Mouse (Mus musculus) liver, embryonic 14.5 days (tissue): ENCODE measurements at regions not wholly inside any gene's neighbourhood (a gene's known extent, or its start where the extent isn't known, plus 50 kb on each side); places are given as distances from the start of the nearest gene placed in this dataset.

Experiments
- ATAC-seq: fragments of 200-750 bp; cut with Nextera tagmentation; 2 replicates; pipeline ENCODE4 v1.8.0; 2017; ENCODE audit warnings: moderate number of reproducible peaks, mild to moderate bottlenecking, moderate library complexity; ENCODE audit not compliant: insufficient read depth
- DNase-seq, 3 experiments: peaks; one replicate each; pipeline ENCODE4 v3.0.0-alpha.2; 2012 to 2013; ENCODE audit warnings: low read depth in 3 of 3, low spot score in 3 of 3
- H3K27ac ChIP-seq: fragments of 300-500 bp; sonication (generic); 2 replicates; pipeline ENCODE4 v1.5.1; 2014; ENCODE audit warnings: moderate library complexity, mild to moderate bottlenecking, control low read depth, inconsistent platforms
- H3K27me3 ChIP-seq: fragments of 300-500 bp; sonication (generic); 2 replicates; pipeline ENCODE4 v1.6.1; 2014; ENCODE audit warnings: mild to moderate bottlenecking, low read length, moderate library complexity; ENCODE audit not compliant: control insufficient read depth, insufficient read depth
- H3K36me3 ChIP-seq: fragments of 300-500 bp; sonication (generic); replicated peaks from 2 replicates; pipeline ENCODE4 v1.6.1; 2014; ENCODE audit warnings: low read depth; ENCODE audit not compliant: control insufficient read depth, insufficient read depth
- H3K4me1 ChIP-seq, 2 experiments: fragments of 200-500 bp in 1 of 2; fragments of 300-500 bp in 1 of 2; sonication (generic) in 1 of 2; replicated peaks; 2 replicates each; pipeline ENCODE4 v1.6.1; 2012 to 2014; ENCODE audit warnings: antibody characterized with exemption in 1 of 2, inconsistent platforms in 1 of 2, low read length in 1 of 2; ENCODE audit not compliant: control insufficient read depth in 2 of 2, insufficient read depth in 2 of 2
- H3K4me2 ChIP-seq: fragments of 300-500 bp; sonication (generic); 2 replicates; pipeline ENCODE4 v1.6.1; 2014; ENCODE audit warnings: low read depth, mild to moderate bottlenecking, control low read depth, moderate library complexity
- H3K4me3 ChIP-seq, 2 experiments: fragments of 200-500 bp in 1 of 2; fragments of 300-500 bp in 1 of 2; sonication (generic) in 1 of 2; 2 replicates each; pipeline ENCODE4 v1.5.1; 2012 to 2014; ENCODE audit warnings: low read depth in 2 of 2, low read length in 2 of 2, mild to moderate bottlenecking in 2 of 2, control low read depth in 1 of 2, inconsistent platforms in 1 of 2, moderate library complexity in 1 of 2; ENCODE audit not compliant: insufficient read depth in 1 of 2
- H3K9ac ChIP-seq: fragments of 300-500 bp; sonication (generic); replicated peaks from 2 replicates; pipeline ENCODE4 v1.6.1; 2014; ENCODE audit warnings: mild to moderate bottlenecking, control low read depth, moderate library complexity
- H3K9me3 ChIP-seq: fragments of 300-500 bp; sonication (generic); 2 replicates; pipeline ENCODE4 v1.6.1; 2016; ENCODE audit warnings: low read length, mixed read lengths; ENCODE audit not compliant: control insufficient read depth
- CTCF ChIP-seq: IDR thresholded peaks from 2 replicates; pipeline ENCODE4 v1.5.1; 2016; ENCODE audit warnings: antibody characterized with exemption, low read depth, control low read depth
- EP300 ChIP-seq: IDR thresholded peaks from 2 replicates; pipeline ENCODE4 v1.6.1; 2016; ENCODE audit warnings: antibody characterized with exemption, low read depth
- WGBS: fragments of 180-500 bp; shearing (Covaris S2); extraction: QIAGEN DNeasy Blood & Tissue Kit; methylation state at CpG from one replicate; pipeline ENCODE4 v1.1.7; 2014; ENCODE audit not compliant: insufficient replicate concordance; 5-methylcytosine and 5-hydroxymethylcytosine counted together

GRCm38 (mm10) chr15:5561783-5562182 is 317.8 kb upstream of the Ptger4 start:
- Histone ChIP-seq H3K27me3 (no peaks in the 10 kb centered on the region), H3K9me3 (no peaks in the 10 kb centered on the region), H3K4me3 (no peak overlapping the region), H3K4me2 (no peak overlapping the region), H3K36me3 (no peaks in the 10 kb centered on the region), H3K4me1 (no peaks in the 10 kb centered on the region), H3K9ac (no peak overlapping the region), H3K27ac (no peak overlapping the region)
- 70% methylated on average over 4 of the region's 4 CpGs for WGBS
- TF ChIP-seq CTCF (no peak), EP300 (no peak)
- ATAC-seq (no peak), DNase-seq (no peak)

GRCm38 (mm10) chr15:5574366-5574765 is 330.4 kb upstream of the Ptger4 start:
- no peak for ATAC-seq
- TF ChIP-seq EP300 (no peak), CTCF (no peak)
- Histone ChIP-seq H3K4me2 (no peak overlapping the region), H3K4me1 (no peaks in the 10 kb centered on the region), H3K9me3 (no peaks in the 10 kb centered on the region), H3K9ac (no peak overlapping the region), H3K27me3 (no peaks in the 10 kb centered on the region), H3K27ac (no peak overlapping the region), H3K4me3 (no peak overlapping the region), H3K36me3 (no peaks in the 10 kb centered on the region)
- no peak for DNase-seq

GRCm38 (mm10) chr15:5579559-5579958 is 335.6 kb upstream of the Ptger4 start:
- H3K4me3 ChIP-seq: no peak overlapping the region
- H3K9me3 ChIP-seq: no peaks in the 10 kb centered on the region
- H3K27me3 ChIP-seq: no peaks in the 10 kb centered on the region
- no peak overlapping the region for H3K9ac ChIP-seq
- no peaks in the 10 kb centered on the region for H3K36me3 ChIP-seq
- H3K4me1 ChIP-seq: no peaks in the 10 kb centered on the region
- 56% methylated on average over 2 of the region's 2 CpGs for WGBS
- TF ChIP-seq EP300 (no peak), CTCF (no peak)
- H3K4me2 ChIP-seq: no peak overlapping the region
- no peak for DNase-seq
- ATAC-seq: no peak
- no peak overlapping the region for H3K27ac ChIP-seq

GRCm38 (mm10) chr15:5580416-5580815 is 336.4 kb upstream of the Ptger4 start:
- no peak overlapping the region for H3K27ac ChIP-seq
- H3K27me3 ChIP-seq: no peaks in the 10 kb centered on the region
- no peak for DNase-seq
- H3K9ac ChIP-seq: no peak overlapping the region
- H3K36me3 ChIP-seq: no peaks in the 10 kb centered on the region
- H3K4me1 ChIP-seq: no peaks in the 10 kb centered on the region
- no peak for TF ChIP-seq EP300
- no peak for TF ChIP-seq CTCF
- H3K4me2 ChIP-seq: no peak overlapping the region
- no peak for ATAC-seq
- H3K9me3 ChIP-seq: no peaks in the 10 kb centered on the region
- WGBS: 81% methylated on average over 4 of the region's 4 CpGs
- no peak overlapping the region for H3K4me3 ChIP-seq

GRCm38 (mm10) chr15:5584381-5584780 is 340.4 kb upstream of the Ptger4 start:
- no peak for TF ChIP-seq CTCF
- no peak for ATAC-seq
- H3K4me1 ChIP-seq: no peaks in the 10 kb centered on the region
- 63% methylated on average over 2 of the region's 2 CpGs for WGBS
- H3K4me3 ChIP-seq: no peak overlapping the region
- no peaks in the 10 kb centered on the region for H3K36me3 ChIP-seq
- no peak for DNase-seq
- no peak overlapping the region for H3K9ac ChIP-seq
- H3K27ac ChIP-seq: no peak overlapping the region
- H3K27me3 ChIP-seq: no peaks in the 10 kb centered on the region
- no peaks in the 10 kb centered on the region for H3K9me3 ChIP-seq
- no peak overlapping the region for H3K4me2 ChIP-seq

- H3K36me3 ChIP-seq: no peaks in the 10 kb centered on the region
Measured at GRCm38 (mm10) chr15:5604732-5605266, 360.8 kb upstream of the Ptger4 start.

More at GRCm38 (mm10) chr15:5604732-5605266, 360.8 kb upstream of the Ptger4 start:
- H3K4me3 ChIP-seq: no peak overlapping the region
- WGBS: 50% methylated on average over 4 of the region's 4 CpGs
- H3K27ac ChIP-seq: no peak overlapping the region
- TF ChIP-seq EP300 (no peak), CTCF (no peak)
- no peaks in the 10 kb centered on the region for H3K4me1 ChIP-seq
- no peak for DNase-seq
- H3K4me2 ChIP-seq: no peak overlapping the region
- H3K27me3 ChIP-seq: no peaks in the 10 kb centered on the region
- H3K9ac ChIP-seq: no peak overlapping the region
- ATAC-seq: no peak
- no peaks in the 10 kb centered on the region for H3K9me3 ChIP-seq
